Mouse (Mus musculus) lung, postnatal 0 days (tissue): ENCODE data around the gene Mcur1.

Experiments used
- CTCF ChIP-seq: IDR thresholded peaks from 2 replicates; pipeline ENCODE4 v1.5.1; 2016; ENCODE audit warnings: antibody characterized with exemption, mild to moderate bottlenecking
- EP300 ChIP-seq: IDR thresholded peaks from 2 replicates; pipeline ENCODE4 v1.6.1; 2016; ENCODE audit warnings: antibody characterized with exemption, mild to moderate bottlenecking, control low read depth

- TF ChIP-seq CTCF (no peak), EP300 (no peak)
These were observed 17.8 kb upstream of the Mcur1 start for GRCm38 (mm10) chr13:43577766-43578165.
